ENCODE assay signal across 29 mouse cellular contexts in the genomic region with DNA sequence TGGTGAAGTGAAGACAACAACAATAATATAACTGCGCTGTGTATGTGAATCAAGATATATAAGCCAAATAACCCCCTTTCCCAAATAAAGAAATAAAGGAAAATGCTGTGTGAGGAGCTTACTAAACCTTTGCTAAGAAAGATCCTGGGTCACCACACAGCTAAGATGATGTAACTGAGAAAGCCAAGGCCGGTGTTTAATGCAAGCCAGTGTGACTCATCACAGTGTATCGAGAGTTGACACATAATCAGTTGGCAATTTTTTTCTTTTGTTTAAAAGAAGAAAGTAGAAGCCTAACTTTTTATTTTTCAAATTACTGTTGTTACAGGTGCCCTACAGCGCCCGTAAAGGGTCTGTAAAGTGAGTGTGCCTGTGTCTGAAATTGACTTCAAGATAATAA. TPM values are rescaled to one million over a fixed set of nuclear protein-coding genes. Genes with fewer than 3 reads are reported as not detected.
A peak's percentile ranks its signal among the peaks of the same experiment; 100 is the strongest.
DNase-seq lines count a peak whose midpoint lies in the region; ATAC-seq and TF ChIP-seq lines count a peak whose summit lies in the region.
"Had no signal": no experiment of that assay in that cellular context is flagged by ENCODE, and none has a peak within 500 bp of the region (broad histone marks: within the 10 kb centered on the region; RNA-seq: fewer than 3 reads in every experiment).

No protein-coding gene starts in this region.

- no peak for TF ChIP-seq EP300 in heart, adult 2 months (IDR thresholded peaks at IDR 0.05; ENCODE audit: insufficient read depth, low read depth, low read length)

- TF ChIP-seq POLR2A in heart, adult 2 months (IDR thresholded peaks at IDR 0.05; ENCODE audit: insufficient read depth, low read depth, low read length), result no peak

- H3K4me1 ChIP-seq in heart, adult 2 months (ENCODE audit: control insufficient read depth, insufficient read depth, low read length), result no peaks in the 10 kb centered on the region
- no peaks in the 10 kb centered on the region for H3K4me1 ChIP-seq in forebrain, embryonic 13.5 days
- H3K4me1 ChIP-seq: forebrain, embryonic 10.5 days; heart, embryonic 12.5 days; heart, embryonic 15.5 days; hindbrain, embryonic 10.5 days; hindbrain, embryonic 13.5 days had no signal

- 93% methylated on average over 5 of the region's 5 CpGs for WGBS in heart, adult 2 months
- WGBS in forebrain, embryonic 13.5 days, result 96% methylated on average over 5 of the region's 5 CpGs

- no peak overlapping the region for H3K4me3 ChIP-seq in heart, adult 2 months
- no peak overlapping the region for H3K4me3 ChIP-seq in forebrain, embryonic 13.5 days
- H3K4me3 ChIP-seq: forebrain, embryonic 10.5 days; gastrocnemius, adult 2 months; heart, embryonic 12.5 days; heart, embryonic 15.5 days; hindbrain, embryonic 10.5 days; hindbrain, embryonic 13.5 days had no signal

- no peak overlapping the region for H3K27ac ChIP-seq in heart, adult 2 months
- no peak overlapping the region for H3K27ac ChIP-seq in forebrain, embryonic 13.5 days
- H3K27ac ChIP-seq: forebrain, embryonic 10.5 days; gastrocnemius, adult 2 months; heart, embryonic 15.5 days; hindbrain, embryonic 10.5 days; hindbrain, embryonic 13.5 days; hindbrain, postnatal 0 days had no signal

- DNase-seq in adrenal gland, adult (ENCODE audit: inconsistent age in 2 of 2, low spot score in 1 of 2), result peak; percentile 43 to 79
- DNase-seq in adrenal gland, postnatal 4 days (ENCODE audit: low spot score in 2 of 2), result no peak
- peak; percentile 11 for DNase-seq in heart, adult 11 months
- DNase-seq in heart, adult 2 months, result no peak
- peak; percentile 46 for DNase-seq in NIH3T3 (ENCODE audit: low read depth)
- DNase-seq in adrenal gland, postnatal 36 days, result peak; percentile 21 to 48
- no peak for DNase-seq in cerebellum, adult 9-10 months
- DNase-seq: cerebellum, adult 11-12 months; cerebellum, adult 8-10 months; cerebellum, postnatal 14 days; forebrain, postnatal 0 days; gastrocnemius, adult 2 months; gastrocnemius, postnatal 14 days; heart, adult 18-20 months; heart, postnatal 10 days; heart, postnatal 36 days; kidney, adult 2 months had no signal

- ATAC-seq in forebrain, embryonic 13.5 days, result no peak
- ATAC-seq: activated CD4-positive, CD25-positive, alpha-beta regulatory T cell, adult 4 months; CD4-positive, CD25-positive, alpha-beta regulatory T cell, adult 4 months; forebrain, embryonic 14.5 days; forebrain, postnatal 0 days; hindbrain, postnatal 0 days; inflammation-experienced regulatory T-cells, adult 6 months; intestine, embryonic 16.5 days had no signal

- H3K36me3 ChIP-seq in heart, adult 2 months (ENCODE audit: control insufficient read depth, insufficient read depth, low read length), result no peaks in the 10 kb centered on the region
- H3K36me3 ChIP-seq in forebrain, embryonic 13.5 days (ENCODE audit: poor library complexity, severe bottlenecking), result peaks cover 67% of the 10 kb centered on the region

- no peaks in the 10 kb centered on the region; the same call in 1 of the 2 replicates for H3K9me3 ChIP-seq in forebrain, embryonic 13.5 days (replicated peaks)
- H3K9me3 ChIP-seq: heart, embryonic 15.5 days had no signal

- intact Hi-C loops in heart, adult 2 months (cut with DNase I), result no loop called here

- H3K79me2 ChIP-seq in heart, adult 2 months (replicated peaks; ENCODE audit: control insufficient read depth, insufficient read depth, low read length), result no peaks in the 10 kb centered on the region

- no peak overlapping the region for H3K4me2 ChIP-seq in forebrain, embryonic 13.5 days
- H3K4me2 ChIP-seq: heart, embryonic 12.5 days; heart, embryonic 15.5 days; hindbrain, embryonic 13.5 days had no signal

- no peaks in the 10 kb centered on the region for H3K27me3 ChIP-seq in heart, adult 2 months (ENCODE audit: control insufficient read depth, insufficient read depth, low read length)
- no peaks in the 10 kb centered on the region for H3K27me3 ChIP-seq in forebrain, embryonic 13.5 days
- H3K27me3 ChIP-seq: heart, embryonic 12.5 days; heart, embryonic 15.5 days; hindbrain, embryonic 13.5 days had no signal

- TF ChIP-seq CTCF in heart, adult 2 months (IDR thresholded peaks at IDR 0.05), result no peak

- H3K9ac ChIP-seq in heart, adult 2 months (ENCODE audit: low read depth, low read length), result no peak overlapping the region
- no peak overlapping the region for H3K9ac ChIP-seq in forebrain, embryonic 13.5 days
- H3K9ac ChIP-seq: forebrain, postnatal 0 days; heart, embryonic 12.5 days; heart, embryonic 15.5 days; hindbrain, embryonic 13.5 days had no signal

RNA-seq across cellular contexts. Expression of a gene that starts 43.2 kb away (rescaled TPM):
- total RNA-seq in adrenal gland, postnatal 4 days (2021), result 10 to 100 TPM; 38.8 to 40.7 TPM
- total RNA-seq in heart, adult 2 months (2021), result 10 to 100 TPM; 19.8 to 22.0 TPM
- polyA plus RNA-seq in heart, adult 2 months (2012; rRNA removed), result 8.3 and 14.0 TPM in 2 replicates
- total RNA-seq in adrenal gland, postnatal 36 days (2021), result 10 to 100 TPM; 34.4 to 46.9 TPM
- polyA plus RNA-seq in forebrain, embryonic 13.5 days (2015; fragmentation: Nextera tagmentation; extraction: Ambion mirVana), result 46.6 and 52.0 TPM in 2 replicates

Comparison
In these comparisons a context has a peak if more than half of its experiments do, and no peak if none do; other contexts are left out.
1. DNase-seq: peak in adrenal gland, adult (2 of 2), heart, adult 11 months (single experiment), NIH3T3 (single experiment) and adrenal gland, postnatal 36 days (2 of 2); none in adrenal gland, postnatal 4 days (0 of 2), heart, adult 2 months (0 of 2) and cerebellum, adult 9-10 months (single experiment).